Mouse (Mus musculus) v-Abl transformed pro-B cells (cell line): Measurements from ENCODE around the gene Nup153.

Experiments used
- in situ Hi-C, 2 experiments: fragments of 400-800 bp; cut with MboI; formaldehyde crosslinking; loops; one replicate each; pipeline ENCODE4 v1.15.1; 2025; ENCODE audit not compliant: unreplicated experiment in 2 of 2

The Nup153 gene

DNA sequence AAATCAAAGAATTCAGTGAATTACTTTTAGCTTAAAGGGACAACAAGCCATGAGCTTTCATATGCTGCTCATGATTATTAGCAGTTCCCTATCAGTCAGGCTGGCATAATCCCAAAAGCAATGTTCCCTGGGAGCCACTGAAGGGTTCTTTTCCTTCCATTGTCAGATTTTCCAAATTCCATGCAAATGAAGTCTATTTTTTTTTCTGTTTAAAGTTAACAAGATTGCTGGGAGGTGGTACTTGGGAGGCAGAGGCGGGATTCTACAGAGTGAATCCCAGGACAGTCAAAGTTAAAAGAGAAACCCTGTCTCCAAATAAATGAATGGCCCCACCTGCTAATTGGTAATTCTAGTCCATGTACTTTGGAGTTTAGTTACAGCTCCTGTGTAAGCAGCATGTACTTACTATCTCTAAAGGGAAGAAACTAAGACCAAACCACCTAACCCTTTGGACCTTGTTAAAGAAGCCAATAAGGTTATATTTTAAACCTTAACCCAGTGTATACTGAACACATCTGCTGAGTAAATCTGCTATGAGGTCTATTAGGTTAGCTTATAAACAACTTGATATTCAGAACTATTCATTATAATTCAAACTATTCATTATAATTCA, 32.3 kb downstream of the Nup153 start:
- in situ Hi-C loops: loop anchor here in 1 of 2 experiments (25.0 kb wide), 1 partner anchor 733 kb away; the partner anchor contains the start of gene Atxn1

GRCm38 (mm10) chr13:46690559-46691241, 37.0 kb downstream of the Nup153 start:
- in situ Hi-C loops: loop anchor here in 1 of 2 experiments (25.0 kb wide), 1 partner anchor 728 kb away; the partner anchor contains the start of gene Atxn1

DNA sequence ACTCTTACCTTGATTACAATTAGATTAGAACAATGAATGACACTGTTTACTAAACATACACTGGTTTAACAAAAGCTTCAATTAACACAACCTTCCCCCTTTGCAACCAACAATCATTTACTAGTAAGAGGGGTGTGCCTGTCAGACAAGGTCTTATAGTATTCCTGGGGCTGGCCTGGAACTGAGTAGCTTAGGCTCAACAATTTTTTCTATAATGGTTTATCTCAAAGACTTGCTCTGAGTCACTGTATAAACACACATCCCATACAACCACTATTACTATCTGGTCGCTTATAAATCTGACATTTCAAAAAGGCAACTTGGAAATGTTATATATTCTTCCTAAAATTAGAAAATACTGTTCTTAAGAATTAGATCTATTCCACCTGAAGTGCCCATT, 44.4 kb downstream of the Nup153 start:
- in situ Hi-C loops: loop anchor here in 1 of 2 experiments (25.0 kb wide), 1 partner anchor 721 kb away; the partner anchor contains the start of gene Atxn1

GRCm38 (mm10) chr13:46682921-46683320, 44.8 kb downstream of the Nup153 start:
- in situ Hi-C loops: loop anchor here in 1 of 2 experiments (25.0 kb wide), 1 partner anchor 721 kb away; the partner anchor contains the start of gene Atxn1

DNA sequence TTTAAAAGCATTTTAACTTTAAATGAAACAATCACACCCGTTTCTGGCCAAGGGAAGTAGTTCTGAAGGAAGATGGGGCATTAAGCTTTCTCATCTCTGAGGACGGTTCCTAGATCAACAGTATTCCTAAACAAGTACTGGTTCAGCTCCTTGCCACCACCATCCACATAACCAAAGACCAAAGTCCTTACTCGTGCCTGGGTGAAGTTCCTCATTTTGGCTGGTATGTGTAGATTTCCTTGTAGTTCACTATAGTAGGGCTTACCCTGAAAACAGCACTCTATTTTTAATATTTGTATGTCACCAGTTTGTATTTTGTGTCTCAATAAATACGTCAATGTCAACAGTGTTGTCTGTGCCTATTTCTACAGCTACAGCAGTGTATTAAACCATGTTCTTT, 50.0 kb downstream of the Nup153 start:
- in situ Hi-C loops: loop anchor here (5.0 to 25.0 kb wide), 3 partner anchors 40 to 715 kb away; partner anchors contain the start of genes Atxn1 (in 1 of the 2) and Nup153 (in 1 of the 2)

GRCm38 (mm10) chr13:46674601-46675000, 53.1 kb downstream of the Nup153 start:
- in situ Hi-C loops: loop anchor here (10.0 to 25.0 kb wide), 2 partner anchors 50 to 363 kb away; partner anchors contain the start of genes Kdm1b (in 2 of the 2), Tpmt (in 2 of the 2) and Nup153 (in 1 of the 2)

- in situ Hi-C loops: loop anchor here (10.0 to 25.0 kb wide), 2 partner anchors 54 to 367 kb away; partner anchors contain the start of genes Kdm1b (in 2 of the 2), Tpmt (in 2 of the 2) and Nup153 (in 1 of the 2)
These were observed 57.2 kb downstream of the Nup153 start for GRCm38 (mm10) chr13:46670514-46670913.

DNA sequence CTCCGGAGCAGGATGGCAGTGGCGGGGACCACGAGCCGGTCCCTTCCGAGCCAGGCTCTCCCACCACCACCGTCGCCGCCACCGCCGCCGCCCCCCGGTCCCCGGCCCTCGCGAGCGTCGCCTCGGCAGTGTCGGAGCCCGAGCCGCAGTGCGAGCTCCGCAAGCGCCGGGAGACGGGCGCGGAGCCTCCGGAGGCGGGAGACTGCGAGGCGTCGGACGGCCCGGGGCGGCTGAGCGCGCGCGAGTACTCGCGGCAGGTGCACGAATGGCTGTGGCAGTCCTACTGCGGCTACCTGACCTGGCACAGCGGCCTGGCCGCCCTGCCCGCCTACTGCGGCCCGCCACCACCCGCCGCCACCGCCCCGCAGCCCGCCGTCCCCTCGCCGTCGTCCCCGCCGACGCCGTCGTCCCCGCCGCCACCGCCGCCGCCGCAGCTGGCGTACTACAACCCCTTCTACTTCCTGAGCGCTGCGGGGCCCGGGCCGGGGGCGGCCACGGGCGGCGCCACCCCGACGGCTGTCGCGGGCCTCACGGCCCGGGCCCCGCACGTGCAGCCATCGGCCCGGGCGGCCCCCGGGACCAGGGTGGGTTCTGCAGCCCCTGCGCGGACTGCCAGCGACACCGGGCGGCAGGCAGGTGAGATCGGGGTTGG, 58.0 kb downstream of the Nup153 start:
- in situ Hi-C loops: loop anchor here (10.0 to 25.0 kb wide), 3 partner anchors 55 to 368 kb away; partner anchors contain the start of genes Kdm1b (in 2 of the 2), Tpmt (in 2 of the 2) and Nup153 (in 1 of the 2)

GRCm38 (mm10) chr13:46669048-46669619, 58.6 kb downstream of the Nup153 start, which contains the start of gene Fam8a1:
Fam8a1 (plus strand) TSS chr13:46669522.
- in situ Hi-C loops: loop anchor here (10.0 to 25.0 kb wide), 2 partner anchors 126 to 368 kb away; partner anchors contain the start of genes Kdm1b (in 2 of the 2) and Tpmt (in 2 of the 2)

GRCm38 (mm10) chr13:46663461-46663964, 64.2 kb downstream of the Nup153 start:
- in situ Hi-C loops: loop anchor here (10.0 to 25.0 kb wide), 2 partner anchors 131 to 374 kb away; partner anchors contain the start of genes Kdm1b (in 2 of the 2) and Tpmt (in 2 of the 2)

- in situ Hi-C loops: loop anchor here (25.0 kb wide), 1 partner anchor 378 kb away; the partner anchor contains the start of genes Kdm1b (in 2 of the 2) and Tpmt (in 2 of the 2)
These were observed 68.5 kb downstream of the Nup153 start for GRCm38 (mm10) chr13:46659211-46659610.

DNA sequence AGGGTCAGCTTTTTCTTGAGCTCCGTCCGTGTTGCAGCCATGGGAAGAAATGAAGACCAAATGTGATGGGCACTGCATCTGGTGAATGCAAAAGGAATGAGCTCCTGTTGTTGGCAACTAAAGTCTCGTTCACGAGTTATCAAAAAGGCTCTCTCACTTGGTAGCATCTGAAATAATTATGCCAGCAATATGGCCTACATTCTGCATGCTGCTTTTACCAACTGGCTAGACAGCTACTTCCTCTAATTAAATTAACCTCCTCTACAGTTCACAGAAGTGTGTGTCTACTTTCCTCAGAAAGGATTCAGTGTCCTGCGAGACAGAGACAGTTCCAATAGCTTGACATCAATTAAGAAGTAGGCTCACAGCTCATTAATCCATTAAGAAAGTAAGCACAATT, 73.2 kb downstream of the Nup153 start:
- in situ Hi-C loops: loop anchor here (25.0 kb wide), 1 partner anchor 383 kb away; the partner anchor contains the start of genes Kdm1b (in 2 of the 2) and Tpmt (in 2 of the 2)

- in situ Hi-C loops: loop anchor here (25.0 kb wide), 1 partner anchor 384 kb away; the partner anchor contains the start of genes Kdm1b (in 2 of the 2) and Tpmt (in 2 of the 2)
These were observed 74.1 kb downstream of the Nup153 start for GRCm38 (mm10) chr13:46653671-46654070.

DNA sequence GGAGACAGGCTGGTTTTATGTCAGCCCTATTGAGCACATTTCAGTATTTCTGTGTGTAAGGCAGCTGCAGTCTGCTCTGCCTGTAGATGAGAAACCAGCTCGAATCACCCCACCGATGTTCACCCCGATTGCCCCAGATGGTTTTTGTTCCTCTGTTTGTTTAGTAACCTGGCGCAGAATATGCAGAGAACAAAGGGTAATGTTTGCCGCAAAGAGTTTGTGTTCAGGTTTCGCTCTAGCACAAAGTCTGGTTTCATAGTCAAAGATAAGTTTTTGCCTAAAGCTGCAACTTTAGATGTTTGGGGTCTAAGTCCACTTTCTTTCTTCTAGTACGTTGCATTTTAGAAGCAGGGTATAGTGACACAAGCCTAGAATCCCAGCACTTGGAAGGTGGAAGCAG, 75.1 kb downstream of the Nup153 start:
- in situ Hi-C loops: loop anchor here (25.0 kb wide), 1 partner anchor 385 kb away; the partner anchor contains the start of genes Kdm1b (in 2 of the 2) and Tpmt (in 2 of the 2)

DNA sequence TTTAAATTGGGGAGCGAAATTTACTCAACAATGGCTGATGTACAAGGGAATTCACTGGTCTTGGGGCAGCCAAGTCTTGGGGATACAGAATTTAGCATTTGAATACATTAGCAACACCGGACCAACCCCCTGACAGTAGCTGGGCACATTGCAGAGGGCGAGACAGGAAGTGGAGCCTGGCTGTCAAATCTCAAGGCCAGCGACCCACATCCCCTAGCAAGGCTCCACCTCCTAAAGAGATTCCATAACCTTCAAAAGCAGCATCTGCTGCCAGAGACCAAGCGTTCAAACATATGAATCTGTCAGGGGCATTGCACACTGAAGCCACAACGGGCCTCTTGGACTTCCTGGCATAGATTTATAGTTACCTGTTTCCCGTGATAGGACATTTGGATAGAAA, 75.9 kb downstream of the Nup153 start:
- in situ Hi-C loops: loop anchor here (25.0 kb wide), 1 partner anchor 385 kb away; the partner anchor contains the start of genes Kdm1b (in 2 of the 2) and Tpmt (in 2 of the 2)

- in situ Hi-C loops: loop anchor here in 1 of 2 experiments (25.0 kb wide), 1 partner anchor 1108 kb away; no protein-coding TSS in a partner anchor
These were observed 82.3 kb downstream of the Nup153 start for GRCm38 (mm10) chr13:46645476-46645875.

DNA sequence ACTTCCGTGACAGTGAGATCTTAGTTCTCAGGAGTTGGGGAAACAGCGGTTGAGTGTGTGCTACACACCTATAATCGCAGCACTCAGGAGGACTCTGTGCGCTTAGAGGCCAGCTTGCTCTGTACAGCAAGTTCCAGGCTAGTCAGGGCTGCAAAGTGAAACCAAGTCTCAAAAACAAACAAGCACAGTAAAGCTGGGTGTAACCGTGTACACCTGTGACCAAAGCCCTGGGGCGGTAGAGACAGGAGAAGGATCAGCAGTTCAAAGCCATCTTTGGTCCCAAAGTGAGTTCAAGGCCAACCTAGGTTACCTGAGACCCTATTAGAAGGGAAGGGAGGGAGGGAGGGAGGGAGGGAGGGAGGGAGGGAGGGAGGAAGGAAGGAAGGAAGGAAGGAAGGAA, 83.6 kb downstream of the Nup153 start:
- in situ Hi-C loops: loop anchor here in 1 of 2 experiments (25.0 kb wide), 1 partner anchor 1107 kb away; no protein-coding TSS in a partner anchor

DNA sequence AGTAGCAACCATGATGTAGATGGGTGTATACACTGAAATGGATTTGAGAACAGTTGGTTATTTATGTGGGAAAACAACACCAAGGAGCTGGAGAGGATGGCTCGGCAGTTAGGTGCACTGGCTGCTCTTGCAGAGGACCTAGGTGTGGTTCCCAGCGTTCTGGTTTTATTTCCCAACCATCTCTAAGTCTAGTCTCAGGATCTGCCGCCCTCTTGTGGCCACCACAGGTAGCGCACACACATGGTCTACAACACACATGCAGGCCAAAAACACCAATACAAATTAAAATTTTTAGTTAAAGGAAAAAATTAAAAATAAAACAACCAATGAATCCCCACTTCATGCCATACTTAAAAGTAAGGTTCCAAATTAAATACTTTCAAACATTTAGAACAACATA, 85.4 kb downstream of the Nup153 start:
- in situ Hi-C loops: loop anchor here in 1 of 2 experiments (25.0 kb wide), 1 partner anchor 1105 kb away; no protein-coding TSS in a partner anchor
